Mouse (Mus musculus) small intestine, adult 2 months (tissue): Measurements from ENCODE around the gene Akr1cl. TPM values are rescaled to one million over a fixed set of nuclear protein-coding genes. Genes with fewer than 3 reads are reported as not detected.

ENCODE experiments used
- H3K27ac ChIP-seq: fragments of 200-500 bp; 2 replicates; pipeline ENCODE4 v1.5.1; 2012; ENCODE audit warnings: low read depth, low read length, control low read depth, inconsistent platforms; ENCODE audit not compliant: insufficient read depth
- H3K27me3 ChIP-seq: fragments of 200-500 bp; 2 replicates; pipeline ENCODE4 v1.6.1; 2012; ENCODE audit warnings: mild to moderate bottlenecking, moderate library complexity, low read length, inconsistent platforms; ENCODE audit not compliant: control insufficient read depth, insufficient read depth
- H3K36me3 ChIP-seq: fragments of 200-500 bp; 2 replicates; pipeline ENCODE4 v1.6.1; 2012; ENCODE audit warnings: mild to moderate bottlenecking, low read length, control low read depth, inconsistent platforms; ENCODE audit not compliant: control insufficient read depth, insufficient read depth
- H3K4me1 ChIP-seq: fragments of 200-500 bp; 2 replicates; pipeline ENCODE4 v1.6.1; 2012; ENCODE audit warnings: low read length, inconsistent platforms, mixed read lengths; ENCODE audit not compliant: control insufficient read depth, insufficient read depth, insufficient read length
- H3K4me3 ChIP-seq: fragments of 200-500 bp; 2 replicates; pipeline ENCODE4 v1.5.1; 2012; ENCODE audit warnings: low read depth, mild to moderate bottlenecking, control low read depth, inconsistent platforms, low read length, moderate library complexity
- CTCF ChIP-seq: fragments of 200-500 bp; IDR thresholded peaks from 2 replicates; pipeline ENCODE4 v1.5.1; 2012; ENCODE audit warnings: low read depth, mild to moderate bottlenecking, control low read depth, inconsistent platforms, low read length, moderate library complexity, mixed read lengths; ENCODE audit not compliant: insufficient replicate concordance, insufficient read length; ENCODE audit errors: extremely low read depth
- POLR2A ChIP-seq: fragments of 200-500 bp; IDR thresholded peaks from 2 replicates; pipeline ENCODE4 v1.6.1; 2012; ENCODE audit warnings: low read depth, mild to moderate bottlenecking, control low read depth, inconsistent platforms, low read length, moderate library complexity
- WGBS: fragments of 180-500 bp; shearing (Covaris S2); methylation state at CpG from one replicate; pipeline ENCODE4 v1.1.7; 2018; 5-methylcytosine and 5-hydroxymethylcytosine counted together
- polyA plus RNA-seq: library from polyadenylated mRNA; depleted of rRNA; stranded (reverse); fragments of >200 nt; gene quantifications from 2 replicates; pipeline ENCODE4 v1.2.3, GENCODE M21; 2012; rRNA removed

Gene Akr1cl
- polyA plus RNA-seq, 1 experiment = 0.08 TPM

GRCm38 (mm10) chr1:64970685-64971084 lies 61.9 kb downstream of the Akr1cl start:
- no peaks in the 10 kb centered on the region for H3K27me3 ChIP-seq
- H3K4me1 ChIP-seq = no peaks in the 10 kb centered on the region
- no peak overlapping the region for H3K27ac ChIP-seq
- H3K4me3 ChIP-seq = no peak overlapping the region
- no peaks in the 10 kb centered on the region for H3K36me3 ChIP-seq
- WGBS = 61% methylated on average over 5 of the region's 5 CpGs
- TF ChIP-seq CTCF = no peak
- TF ChIP-seq POLR2A = no peak

Other genes starting within 250 kb of the Akr1cl start
- 2.3 and 4.0 TPM in 2 replicates for gene Plekhm3, start 75.9 kb downstream of the Akr1cl start, polyA plus RNA-seq
- not detected in 2 replicates for gene Cryge, start 18.4 kb upstream of the Akr1cl start, polyA plus RNA-seq
- not detected in 2 replicates for gene Crygd, start 30.7 kb upstream of the Akr1cl start, polyA plus RNA-seq
- gene Crygc, start 40.9 kb upstream of the Akr1cl start, polyA plus RNA-seq = not detected in 2 replicates
- gene Crygb, start 49.5 kb upstream of the Akr1cl start, polyA plus RNA-seq = not detected in 2 replicates
- gene Cryga, start 70.6 kb upstream of the Akr1cl start, polyA plus RNA-seq = not detected in 2 replicates
- gene Gm28845, start 86.8 kb upstream of the Akr1cl start, polyA plus RNA-seq = not detected in 2 replicates
- 0.04 TPM in 1 of 2 replicates, not detected in the other for gene D630023F18Rik, start 90.5 kb upstream of the Akr1cl start, polyA plus RNA-seq
- gene Idh1, start 153.7 kb upstream of the Akr1cl start, polyA plus RNA-seq = 27.7 and 35.1 TPM in 2 replicates
- 1.4 and 1.8 TPM in 2 replicates for gene Pikfyve, start 153.9 kb upstream of the Akr1cl start, polyA plus RNA-seq
- not detected in 2 replicates for gene Pth2r, start 249.3 kb upstream of the Akr1cl start, polyA plus RNA-seq